Mouse (Mus musculus) liver, postnatal 0 days (tissue): ENCODE results near the gene Vars2.

Experiments used
- CTCF ChIP-seq: sonication (generic); IDR thresholded peaks from 2 replicates; pipeline ENCODE4 v1.5.1; 2016; ENCODE audit warnings: antibody characterized with exemption, low read depth
- EP300 ChIP-seq: IDR thresholded peaks from 2 replicates; pipeline ENCODE4 v1.6.1; 2016; ENCODE audit warnings: antibody characterized with exemption, low read depth, mild to moderate bottlenecking

- TF ChIP-seq CTCF (no peak), EP300 (no peak)
Observed at GRCm38 (mm10) chr17:35626537-35626936, 40.9 kb downstream of the Vars2 start, which contains the start of gene Gm9573.
